Mouse (Mus musculus): ENCODE results near the gene Duxf3.
"Not testable (repeated sequence)": the region's sequence is repeated elsewhere in the genome, so short reads cannot be mapped to it uniquely, and the experiment has no call there.

- TF ChIP-seq CTCF (conservative IDR thresholded peaks at IDR 0.05; ENCODE audit: insufficient read depth, insufficient read length, low read depth, low read length); POLR2A (IDR thresholded peaks at IDR 0.05; ENCODE audit: low read depth, low read length): not testable (repeated sequence)
Observed at GRCm38 (mm10) chr10:58233740-58234121, 1.3 kb upstream of the Duxf3 start.

Measured in kidney, adult 2 months (tissue).